Comparison of ENCODE assay signal across 10 mouse cellular contexts in genomic region chr2:147905118-147905517, GRCm38 (mm10).
"Had no signal": no experiment of that assay in that cellular context is flagged by ENCODE, and none has a peak within 500 bp of the region (broad histone marks: within the 10 kb centered on the region; RNA-seq: fewer than 3 reads in every experiment).

No protein-coding gene starts in this region.

- ATAC-seq: intestine, embryonic 16.5 days had no signal

- H3K9me3 ChIP-seq: kidney, embryonic 15.5 days; limb, embryonic 13.5 days; liver, embryonic 13.5 days; neural tube, embryonic 15.5 days had no signal

- H3K4me1 ChIP-seq: limb, embryonic 13.5 days had no signal

- H3K27ac ChIP-seq: kidney, embryonic 15.5 days; limb, embryonic 13.5 days; liver, embryonic 13.5 days; neural tube, embryonic 15.5 days had no signal

- H3K36me3 ChIP-seq: kidney, embryonic 15.5 days; limb, embryonic 13.5 days; liver, embryonic 13.5 days; neural tube, embryonic 15.5 days had no signal

- H3K4me2 ChIP-seq: kidney, embryonic 15.5 days; limb, embryonic 13.5 days; liver, embryonic 13.5 days; neural tube, embryonic 15.5 days had no signal

- H3K9ac ChIP-seq: kidney, embryonic 15.5 days; limb, embryonic 13.5 days; liver, embryonic 13.5 days; neural tube, embryonic 15.5 days had no signal

- H3K4me3 ChIP-seq: kidney, embryonic 15.5 days; limb, embryonic 13.5 days; liver, embryonic 13.5 days; neural tube, embryonic 15.5 days had no signal

- H3K27me3 ChIP-seq: liver, embryonic 13.5 days had no signal

- DNase-seq: left cerebral cortex, postnatal 4 days; liver, embryonic 13.5 days; lung, adult 18-20 months; right cerebral cortex, adult 18-20 months; right cerebral cortex, postnatal 25 days; thymus, postnatal 36 days had no signal
